Mouse (Mus musculus): Measurements from ENCODE around the gene Pus10. TPM values are rescaled to one million over a fixed set of nuclear protein-coding genes. Genes with fewer than 3 reads are reported as not detected.

Gene Pus10
- polyA plus RNA-seq, 1 experiment from 2014 or later: 19.3 TPM

GRCm38 (mm10) chr11:23732840-23733239 is 67.4 kb downstream of the Pus10 start:
- H3K36me3 ChIP-seq (ENCODE audit: control insufficient read depth, insufficient read depth, low read length): 0 out of 2 replicates have a peak, but pooled peaks cover 2% of the 10 kb centered on the region
- H3K4me2 ChIP-seq (replicated peaks; ENCODE audit: low read depth, low read length): no peak overlapping the region
- no peaks in the 10 kb centered on the region for H3K9me3 ChIP-seq (ENCODE audit: control insufficient read depth, low read length)
- DNase-seq (ENCODE audit: low spot score): no peak
- H3K9ac ChIP-seq (ENCODE audit: low read depth, low read length): no peak overlapping the region
- H3K4me1 ChIP-seq (replicated peaks; ENCODE audit: control insufficient read depth, insufficient read depth, low read length): no peaks in the 10 kb centered on the region
- no peak overlapping the region for H3K27ac ChIP-seq (ENCODE audit: low read depth, low read length)
- H3K4me3 ChIP-seq (ENCODE audit: low read depth, low read length): no peak overlapping the region
- WGBS: 91% methylated on average over 1 of the region's 1 CpGs
- ATAC-seq (ENCODE audit: low FRiP score): no peak
- no peaks in the 10 kb centered on the region for H3K27me3 ChIP-seq (ENCODE audit: control insufficient read depth, insufficient read depth, low read length)

DNA sequence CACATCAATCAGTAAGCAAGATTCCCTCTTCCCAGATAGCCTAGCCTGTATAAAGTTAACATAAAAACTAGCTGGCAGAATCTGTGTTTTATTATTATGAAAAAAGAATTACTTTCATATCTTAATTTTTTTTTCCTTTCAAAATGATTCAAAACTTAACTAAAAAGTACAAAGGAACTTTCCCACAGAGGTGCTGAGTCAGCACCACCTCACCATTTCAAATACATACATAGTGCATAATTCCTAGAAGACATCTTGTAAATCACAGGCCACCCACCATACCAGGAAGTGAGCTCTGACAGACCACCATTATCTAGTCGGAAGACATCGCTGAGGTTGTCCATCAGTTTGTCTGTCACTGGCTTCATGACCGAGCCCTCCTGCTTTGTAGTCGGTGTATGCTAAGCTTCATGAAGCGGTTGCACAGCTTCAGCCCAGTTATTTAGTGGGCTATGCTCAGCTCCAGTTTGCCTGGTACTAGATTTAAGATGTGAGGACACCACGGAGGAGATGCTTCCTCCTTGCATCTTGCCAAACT is 69.3 kb downstream of the Pus10 start:
- Histone ChIP-seq H3K27ac (ENCODE audit: low read depth, low read length) (no peak overlapping the region), H3K4me2 (replicated peaks; ENCODE audit: low read depth, low read length) (no peak overlapping the region), H3K27me3 (ENCODE audit: control insufficient read depth, insufficient read depth, low read length) (no peaks in the 10 kb centered on the region), H3K4me3 (ENCODE audit: low read depth, low read length) (no peak overlapping the region), H3K36me3 (ENCODE audit: control insufficient read depth, insufficient read depth, low read length) (0 out of 2 replicates have a peak, but pooled peaks cover 2% of the 10 kb centered on the region), H3K4me1 (replicated peaks; ENCODE audit: control insufficient read depth, insufficient read depth, low read length) (no peaks in the 10 kb centered on the region), H3K9me3 (ENCODE audit: control insufficient read depth, low read length) (no peaks in the 10 kb centered on the region), H3K9ac (ENCODE audit: low read depth, low read length) (no peak overlapping the region)
- 85% methylated on average over 6 of the region's 6 CpGs for WGBS
- ATAC-seq (ENCODE audit: low FRiP score): no peak
- no peak for DNase-seq (ENCODE audit: low spot score)

DNA sequence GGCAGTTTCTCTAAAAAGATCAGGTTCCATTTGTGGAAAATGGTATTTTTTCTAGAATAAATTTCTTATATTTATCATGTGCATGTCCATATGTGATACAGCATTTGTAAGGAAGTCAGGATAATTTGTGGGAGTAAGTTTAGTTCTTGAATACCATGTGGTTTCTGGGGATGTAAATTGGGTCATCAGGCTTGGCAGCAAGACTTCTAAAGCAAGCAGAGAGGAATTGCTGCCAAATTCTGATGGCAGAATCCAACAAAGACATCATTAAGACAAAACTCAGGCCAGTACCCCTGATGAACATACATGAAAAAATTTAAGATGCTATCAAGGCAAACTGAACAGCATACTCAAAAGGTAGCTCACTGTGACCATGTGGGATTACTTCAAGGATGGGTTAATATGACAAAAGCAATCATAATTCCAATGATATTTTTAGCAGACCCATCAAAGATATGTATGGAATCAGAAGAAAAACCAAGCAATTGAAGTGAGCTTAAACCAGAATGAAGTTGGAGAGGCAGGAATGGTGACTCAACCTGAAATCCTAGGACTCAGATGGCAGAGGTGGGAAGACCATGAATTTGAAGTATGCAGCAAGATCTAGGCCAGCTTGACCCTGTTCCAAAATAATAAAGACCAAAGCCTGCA is 70.5 kb downstream of the Pus10 start:
- 0 out of 2 replicates have a peak, but pooled peaks cover 2% of the 10 kb centered on the region for H3K36me3 ChIP-seq (ENCODE audit: control insufficient read depth, insufficient read depth, low read length)
- H3K4me3 ChIP-seq (ENCODE audit: low read depth, low read length): no peak overlapping the region
- H3K27ac ChIP-seq (ENCODE audit: low read depth, low read length): no peak overlapping the region
- DNase-seq (ENCODE audit: low spot score) (no peak), ATAC-seq (ENCODE audit: low FRiP score) (no peak)
- no peak overlapping the region for H3K4me2 ChIP-seq (replicated peaks; ENCODE audit: low read depth, low read length)
- H3K9me3 ChIP-seq (ENCODE audit: control insufficient read depth, low read length): no peaks in the 10 kb centered on the region
- H3K27me3 ChIP-seq (ENCODE audit: control insufficient read depth, insufficient read depth, low read length): no peaks in the 10 kb centered on the region
- H3K4me1 ChIP-seq (replicated peaks; ENCODE audit: control insufficient read depth, insufficient read depth, low read length): no peaks in the 10 kb centered on the region
- H3K9ac ChIP-seq (ENCODE audit: low read depth, low read length): no peak overlapping the region

DNA sequence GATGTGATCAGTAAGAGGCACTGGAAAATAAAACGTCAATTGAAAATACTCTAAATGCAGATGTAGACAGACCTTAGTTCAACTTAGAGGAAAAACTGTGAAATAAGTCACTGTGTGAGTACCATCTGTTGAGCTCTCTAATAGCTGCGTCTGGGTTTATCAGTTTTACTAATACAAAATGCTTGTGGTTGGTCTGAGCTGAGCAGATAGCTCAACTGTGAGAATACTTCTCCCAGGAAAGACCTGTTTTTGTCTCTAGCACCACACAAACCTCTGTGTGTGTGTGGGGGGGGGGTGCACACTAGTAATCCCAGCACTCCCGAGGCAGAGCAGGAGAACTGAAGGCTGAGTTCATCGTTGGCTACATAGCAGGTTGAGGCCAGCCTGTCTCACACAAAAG is 75.4 kb downstream of the Pus10 start:
- Histone ChIP-seq H3K4me3 (ENCODE audit: low read depth, low read length) (no peak overlapping the region), H3K9ac (ENCODE audit: low read depth, low read length) (no peak overlapping the region), H3K9me3 (ENCODE audit: control insufficient read depth, low read length) (no peaks in the 10 kb centered on the region), H3K36me3 (ENCODE audit: control insufficient read depth, insufficient read depth, low read length) (no peaks in the 10 kb centered on the region), H3K27ac (ENCODE audit: low read depth, low read length) (no peak overlapping the region), H3K27me3 (ENCODE audit: control insufficient read depth, insufficient read depth, low read length) (no peaks in the 10 kb centered on the region), H3K4me2 (replicated peaks; ENCODE audit: low read depth, low read length) (no peak overlapping the region), H3K4me1 (replicated peaks; ENCODE audit: control insufficient read depth, insufficient read depth, low read length) (no peaks in the 10 kb centered on the region)
- no peak for ATAC-seq (ENCODE audit: low FRiP score)
- 83% methylated on average over 4 of the region's 4 CpGs for WGBS
- no peak for DNase-seq (ENCODE audit: low spot score)

DNA sequence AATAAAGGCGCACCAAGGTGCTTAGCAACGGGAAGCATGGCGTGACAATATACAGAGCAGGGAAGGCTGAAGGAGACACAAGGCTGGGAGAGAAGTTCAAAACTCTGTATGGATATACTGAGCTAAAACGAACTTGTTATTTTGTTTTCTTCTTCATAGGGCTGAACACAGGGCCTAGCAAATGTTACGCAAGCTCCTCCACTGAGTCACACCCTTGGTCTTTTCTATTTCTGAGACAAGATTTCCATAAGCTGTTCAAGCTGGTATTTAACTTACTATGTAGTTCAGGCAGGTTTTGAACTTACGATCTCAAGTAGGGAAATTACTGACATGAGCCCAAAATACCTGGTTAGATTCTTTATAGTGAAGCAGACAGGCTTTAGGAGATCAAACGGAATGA is 75.9 kb downstream of the Pus10 start:
- DNase-seq (ENCODE audit: low spot score) (no peak), ATAC-seq (ENCODE audit: low FRiP score) (no peak)
- Histone ChIP-seq H3K4me3 (ENCODE audit: low read depth, low read length) (no peak overlapping the region), H3K9ac (ENCODE audit: low read depth, low read length) (no peak overlapping the region), H3K4me1 (replicated peaks; ENCODE audit: control insufficient read depth, insufficient read depth, low read length) (no peaks in the 10 kb centered on the region), H3K27ac (ENCODE audit: low read depth, low read length) (no peak overlapping the region), H3K9me3 (ENCODE audit: control insufficient read depth, low read length) (no peaks in the 10 kb centered on the region), H3K36me3 (ENCODE audit: control insufficient read depth, insufficient read depth, low read length) (no peaks in the 10 kb centered on the region), H3K4me2 (replicated peaks; ENCODE audit: low read depth, low read length) (no peak overlapping the region), H3K27me3 (ENCODE audit: control insufficient read depth, insufficient read depth, low read length) (no peaks in the 10 kb centered on the region)
- 93% methylated on average over 7 of the region's 7 CpGs for WGBS

DNA sequence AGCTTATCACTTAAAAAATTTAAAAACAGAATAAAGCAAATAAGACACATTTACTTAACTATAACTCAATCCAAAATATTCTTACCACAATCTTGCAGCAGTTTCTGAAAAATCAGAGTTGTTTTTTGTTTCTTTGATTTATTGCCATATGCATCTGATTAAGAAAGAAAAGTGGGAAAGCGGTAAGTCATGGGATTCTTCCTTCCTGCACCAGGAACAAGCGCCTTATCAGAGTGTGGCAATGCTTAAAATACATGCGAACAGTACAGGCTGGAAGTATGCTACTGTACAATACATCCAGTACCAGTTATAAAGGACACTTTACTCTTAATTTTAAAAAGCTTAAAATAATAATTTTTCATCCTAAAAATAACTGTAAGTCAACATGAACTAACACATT is 78.9 kb downstream of the Pus10 start:
- H3K27me3 ChIP-seq (ENCODE audit: control insufficient read depth, insufficient read depth, low read length): no peaks in the 10 kb centered on the region
- no peaks in the 10 kb centered on the region for H3K4me1 ChIP-seq (replicated peaks; ENCODE audit: control insufficient read depth, insufficient read depth, low read length)
- no peak overlapping the region for H3K4me2 ChIP-seq (replicated peaks; ENCODE audit: low read depth, low read length)
- WGBS: 94% methylated on average over 3 of the region's 3 CpGs
- ATAC-seq (ENCODE audit: low FRiP score) (no peak), DNase-seq (ENCODE audit: low spot score) (no peak)
- H3K9me3 ChIP-seq (ENCODE audit: control insufficient read depth, low read length): no peaks in the 10 kb centered on the region
- H3K27ac ChIP-seq (ENCODE audit: low read depth, low read length): no peak overlapping the region
- H3K9ac ChIP-seq (ENCODE audit: low read depth, low read length): no peak overlapping the region
- no peak overlapping the region for H3K4me3 ChIP-seq (ENCODE audit: low read depth, low read length)
- H3K36me3 ChIP-seq (ENCODE audit: control insufficient read depth, insufficient read depth, low read length): no peaks in the 10 kb centered on the region

DNA sequence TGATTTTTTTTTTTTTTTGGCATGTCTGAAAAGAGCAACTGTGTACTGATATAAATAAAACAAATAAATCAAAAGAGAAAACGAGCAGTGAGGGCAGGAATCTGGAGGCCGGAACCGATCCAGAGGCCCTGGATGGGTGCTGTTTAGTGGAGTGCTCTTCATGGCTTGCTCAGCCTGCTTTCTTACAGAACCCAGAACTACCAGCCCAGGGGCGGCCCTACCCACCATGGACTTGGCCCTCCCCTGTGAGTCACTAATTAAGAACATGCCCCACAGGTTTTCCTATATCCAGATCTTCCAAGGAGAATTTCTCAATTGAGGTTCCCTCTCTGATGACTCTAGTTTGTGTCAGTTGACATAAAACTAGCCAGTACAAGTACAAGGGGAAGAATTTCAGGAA is 80.6 kb downstream of the Pus10 start:
- 87% methylated on average over 4 of the region's 4 CpGs for WGBS
- H3K9ac ChIP-seq (ENCODE audit: low read depth, low read length): no peak overlapping the region
- H3K4me2 ChIP-seq (replicated peaks; ENCODE audit: low read depth, low read length): no peak overlapping the region
- H3K36me3 ChIP-seq (ENCODE audit: control insufficient read depth, insufficient read depth, low read length): no peaks in the 10 kb centered on the region
- no peaks in the 10 kb centered on the region for H3K27me3 ChIP-seq (ENCODE audit: control insufficient read depth, insufficient read depth, low read length)
- ATAC-seq (ENCODE audit: low FRiP score) (no peak), DNase-seq (ENCODE audit: low spot score) (no peak)
- no peaks in the 10 kb centered on the region for H3K9me3 ChIP-seq (ENCODE audit: control insufficient read depth, low read length)
- no peak overlapping the region for H3K27ac ChIP-seq (ENCODE audit: low read depth, low read length)
- H3K4me3 ChIP-seq (ENCODE audit: low read depth, low read length): no peak overlapping the region
- H3K4me1 ChIP-seq (replicated peaks; ENCODE audit: control insufficient read depth, insufficient read depth, low read length): no peaks in the 10 kb centered on the region

GRCm38 (mm10) chr11:23753136-23753710 is 87.7 kb downstream of the Pus10 start:
- Histone ChIP-seq H3K27ac (ENCODE audit: low read depth, low read length) (no peak overlapping the region), H3K4me2 (replicated peaks; ENCODE audit: low read depth, low read length) (no peak overlapping the region), H3K4me1 (replicated peaks; ENCODE audit: control insufficient read depth, insufficient read depth, low read length) (no peaks in the 10 kb centered on the region), H3K9me3 (ENCODE audit: control insufficient read depth, low read length) (no peaks in the 10 kb centered on the region), H3K36me3 (ENCODE audit: control insufficient read depth, insufficient read depth, low read length) (no peaks in the 10 kb centered on the region), H3K9ac (ENCODE audit: low read depth, low read length) (no peak overlapping the region), H3K4me3 (ENCODE audit: low read depth, low read length) (no peak overlapping the region), H3K27me3 (ENCODE audit: control insufficient read depth, insufficient read depth, low read length) (no peaks in the 10 kb centered on the region)
- ATAC-seq (ENCODE audit: low FRiP score): no peak
- DNase-seq (ENCODE audit: low spot score): no peak
- WGBS: 93% methylated on average over 1 of the region's 1 CpGs

DNA sequence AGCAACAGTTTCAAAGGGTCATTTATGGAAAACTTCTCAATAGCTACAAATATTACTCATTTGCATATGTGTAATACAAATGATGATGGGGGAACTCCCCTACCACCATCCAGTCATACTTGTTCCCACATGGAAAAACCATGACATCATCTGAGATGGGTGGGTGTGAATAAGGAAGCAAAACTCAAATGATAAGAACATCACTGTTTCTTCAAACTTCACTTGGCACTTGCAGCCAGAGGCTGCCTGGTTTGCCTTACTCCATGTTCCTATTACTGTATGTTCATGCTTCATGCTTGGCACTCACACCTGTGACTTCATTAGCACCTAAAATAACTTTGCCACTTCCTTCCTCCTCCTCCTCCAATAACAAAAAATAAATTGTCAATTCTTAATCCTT is 88.9 kb downstream of the Pus10 start:
- Histone ChIP-seq H3K36me3 (ENCODE audit: control insufficient read depth, insufficient read depth, low read length) (no peaks in the 10 kb centered on the region), H3K9me3 (ENCODE audit: control insufficient read depth, low read length) (no peaks in the 10 kb centered on the region), H3K9ac (ENCODE audit: low read depth, low read length) (no peak overlapping the region), H3K4me1 (replicated peaks; ENCODE audit: control insufficient read depth, insufficient read depth, low read length) (no peaks in the 10 kb centered on the region), H3K4me2 (replicated peaks; ENCODE audit: low read depth, low read length) (no peak overlapping the region), H3K27me3 (ENCODE audit: control insufficient read depth, insufficient read depth, low read length) (no peaks in the 10 kb centered on the region), H3K4me3 (ENCODE audit: low read depth, low read length) (no peak overlapping the region), H3K27ac (ENCODE audit: low read depth, low read length) (no peak overlapping the region)
- ATAC-seq (ENCODE audit: low FRiP score) (no peak), DNase-seq (ENCODE audit: low spot score) (no peak)
